Mouse (Mus musculus) macrophage (primary cell): ENCODE measurements around the gene Gm4027. TPM values are rescaled to one million over a fixed set of nuclear protein-coding genes. Genes with fewer than 3 reads are reported as not detected.
"Not testable (repeated sequence)": the region's sequence is repeated elsewhere in the genome, so short reads cannot be mapped to it uniquely, and the experiment has no call there.

Source experiments
- H3K27ac ChIP-seq: fragments of 350-480 bp; formaldehyde crosslinking; 2 replicates; pipeline ENCODE4 v1.9.0; 2021
- H3K36me3 ChIP-seq: fragments of 350-480 bp; formaldehyde crosslinking; 2 replicates; pipeline ENCODE4 v1.9.0; 2021; ENCODE audit errors: inconsistent target
- H3K4me3 ChIP-seq: fragments of 350-480 bp; formaldehyde crosslinking; 2 replicates; pipeline ENCODE4 v1.9.0; 2021; ENCODE audit errors: inconsistent target
- H3K79me2 ChIP-seq: fragments of 350-480 bp; formaldehyde crosslinking; 2 replicates; pipeline ENCODE4 v1.9.0; 2021; ENCODE audit errors: inconsistent target
- WGBS: methylation state at CpG from one replicate; pipeline ENCODE4 v1.1.7; 2026; ENCODE audit warnings: inconsistent platforms; ENCODE audit not compliant: missing documents; 5-methylcytosine and 5-hydroxymethylcytosine counted together
- polyA plus RNA-seq: library from polyadenylated mRNA; stranded (reverse); fragments of 250-400 nt; gene quantifications from 3 replicates; pipeline ENCODE4 v1.2.4, GENCODE M21; 2018; ENCODE audit warnings: inconsistent platforms
- total RNA-seq, 78 experiments: library from RNA; depleted of rRNA; stranded (reverse); fragments of 250-400 nt; gene quantifications; 1 replicate in 9 of 78; 2 replicates in 24 of 78; 3 replicates in 43 of 78; 4 replicates in 2 of 78; pipeline ENCODE4 v1.2.4; 2018; ENCODE audit warnings: inconsistent platforms in 56 of 78

Gene Gm4027
- total RNA-seq (2018; cell fraction: chromatin; rRNA removed), result not detected
- total RNA-seq (2018; cell fraction: cytosol; rRNA removed), result not detected
- not detected for total RNA-seq (2018; cell fraction: nucleus; rRNA removed)
- polyA plus RNA-seq, result not detected in 3 replicates

- H3K79me2 ChIP-seq, H3K36me3 ChIP-seq, H3K4me3 ChIP-seq, H3K27ac ChIP-seq: not testable (repeated sequence)
- WGBS, result 100% methylated on average over 1 of the region's 7 CpGs
Observed at GRCm38 (mm10) chr12:87618569-87618968, at the start of gene Gm4027. TSS of gene Gm4027 (plus strand) at chr12:87618869.

- H3K79me2 ChIP-seq, H3K27ac ChIP-seq, H3K36me3 ChIP-seq, H3K4me3 ChIP-seq: not testable (repeated sequence)
- WGBS, result 0% methylated on average over 2 of the region's 2 CpGs
Observed at GRCm38 (mm10) chr12:87601388-87601787, 17.3 kb upstream of the Gm4027 start.

- not testable (repeated sequence) for H3K36me3 ChIP-seq, H3K4me3 ChIP-seq, H3K79me2 ChIP-seq, H3K27ac ChIP-seq
- WGBS, result no CpG with 5 or more reads among the region's 2 CpGs
Observed at GRCm38 (mm10) chr12:87602388-87602787, 16.3 kb upstream of the Gm4027 start, which contains the start of gene Oog1. TSS of gene Oog1 (plus strand) at chr12:87602688.

- not testable (repeated sequence) for H3K36me3 ChIP-seq, H3K79me2 ChIP-seq, H3K4me3 ChIP-seq, H3K27ac ChIP-seq
- 100% methylated on average over 1 of the region's 2 CpGs for WGBS
Observed at GRCm38 (mm10) chr12:87644520-87644919, 25.9 kb downstream of the Gm4027 start, which contains the start of gene Gm16381. TSS of gene Gm16381 (minus strand) at chr12:87644620.

GRCm38 (mm10) chr12:87652916-87653703 is 34.4 kb downstream of the Gm4027 start:
- WGBS, result no CpG with 5 or more reads among the region's 4 CpGs
- H3K4me3 ChIP-seq, result not testable (repeated sequence)

More at GRCm38 (mm10) chr12:87652916-87653703, 34.4 kb downstream of the Gm4027 start:
- H3K79me2 ChIP-seq, H3K36me3 ChIP-seq, H3K27ac ChIP-seq: not testable (repeated sequence)

Other genes with a start within 250 kb of the Gm4027 start
- 96.4 to 117 TPM (median 96.5 TPM) in 3 replicates for gene Sptlc2, start 230.5 kb upstream of the Gm4027 start, polyA plus RNA-seq
- gene Slirp, start 175.0 kb upstream of the Gm4027 start, polyA plus RNA-seq, result 44.6 to 126 TPM (median 109 TPM) in 3 replicates
- 10.6 to 11.2 TPM (median 10.8 TPM) in 3 replicates for gene Alkbh1, start 174.9 kb upstream of the Gm4027 start, polyA plus RNA-seq
- 90.8 to 150 TPM (median 111 TPM) in 3 replicates for gene Snw1, start 146.6 kb upstream of the Gm4027 start, polyA plus RNA-seq
- gene Gm5788, start 124.1 kb upstream of the Gm4027 start, polyA plus RNA-seq, result not detected in 3 replicates
- gene Gm8300, start 104.6 kb upstream of the Gm4027 start, polyA plus RNA-seq, result not detected in 3 replicates
- not detected in 3 replicates for gene Oog1, start 16.2 kb upstream of the Gm4027 start, polyA plus RNA-seq
- gene Gm16381, start 25.8 kb downstream of the Gm4027 start, polyA plus RNA-seq, result not detected in 3 replicates
- not detected in 3 replicates for gene Gm21319, start 156.9 kb downstream of the Gm4027 start, polyA plus RNA-seq
- not detected in 3 replicates for gene Gm21936, start 176.6 kb downstream of the Gm4027 start, polyA plus RNA-seq
- gene BB287469, start 197.7 kb downstream of the Gm4027 start, polyA plus RNA-seq, result not detected in 3 replicates
- not detected in 3 replicates for gene Gm2001, start 223.5 kb downstream of the Gm4027 start, polyA plus RNA-seq